Mouse (Mus musculus) naive thymus-derived CD4-positive, alpha-beta T cell, adult 2 months (primary cell): ENCODE results near the gene Psrc1.

ENCODE experiments used
- DNase-seq: peaks from one replicate; pipeline ENCODE4 v3.0.0-alpha.2; 2011; ENCODE audit warnings: low read depth

Gene Psrc1

GRCm38 (mm10) chr3:108383485-108384354, at the start of gene Psrc1:
Psrc1 (plus strand) TSS chr3:108383839.
- DNase-seq: peak; percentile 59

DNA sequence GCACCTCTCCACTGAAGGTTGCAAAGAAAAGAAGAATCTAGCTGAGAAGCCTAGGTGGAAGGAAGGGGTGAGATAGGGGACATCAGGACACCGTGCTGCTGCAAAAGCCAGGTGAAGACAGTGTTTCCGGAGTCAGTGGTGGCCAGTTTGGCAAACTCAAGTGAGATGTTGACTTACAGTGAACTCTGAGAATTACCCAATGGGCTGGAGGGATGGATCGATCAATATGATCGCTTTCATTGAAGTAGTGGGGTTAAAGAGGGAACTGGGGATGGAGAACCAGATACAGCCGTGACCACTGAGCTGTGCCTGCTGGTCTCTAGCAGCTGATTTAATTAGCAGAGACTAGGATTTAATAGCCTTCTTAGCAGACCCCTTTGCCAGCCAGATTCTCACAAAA, 46.8 kb upstream of the Psrc1 start:
- no peak for DNase-seq

DNA sequence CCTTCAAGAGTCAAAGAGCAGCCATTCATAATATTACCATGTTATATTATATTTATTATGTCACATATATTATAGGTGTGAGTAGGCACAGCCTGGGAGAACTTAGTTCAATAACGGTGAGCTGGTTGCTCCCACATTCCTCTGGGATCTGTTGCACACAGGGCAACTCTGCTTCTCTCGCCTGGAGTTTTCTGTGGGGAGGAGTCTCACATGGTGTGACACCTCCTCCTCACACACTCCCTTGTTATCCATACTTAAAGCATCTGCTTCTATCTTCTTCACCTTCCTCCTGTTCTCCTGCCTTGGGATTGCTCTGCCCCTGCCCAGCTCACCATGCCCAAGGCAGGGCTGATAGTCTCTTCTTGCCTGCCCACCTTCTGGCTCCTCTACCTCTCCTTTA, 42.6 kb upstream of the Psrc1 start:
- no peak for DNase-seq

- no peak for DNase-seq
These were observed 41.5 kb upstream of the Psrc1 start for GRCm38 (mm10) chr3:108342185-108342584.

GRCm38 (mm10) chr3:108345855-108346254, 37.8 kb upstream of the Psrc1 start:
- no peak for DNase-seq

- DNase-seq: no peak
These were observed 35.3 kb upstream of the Psrc1 start for GRCm38 (mm10) chr3:108348376-108348775.

DNA sequence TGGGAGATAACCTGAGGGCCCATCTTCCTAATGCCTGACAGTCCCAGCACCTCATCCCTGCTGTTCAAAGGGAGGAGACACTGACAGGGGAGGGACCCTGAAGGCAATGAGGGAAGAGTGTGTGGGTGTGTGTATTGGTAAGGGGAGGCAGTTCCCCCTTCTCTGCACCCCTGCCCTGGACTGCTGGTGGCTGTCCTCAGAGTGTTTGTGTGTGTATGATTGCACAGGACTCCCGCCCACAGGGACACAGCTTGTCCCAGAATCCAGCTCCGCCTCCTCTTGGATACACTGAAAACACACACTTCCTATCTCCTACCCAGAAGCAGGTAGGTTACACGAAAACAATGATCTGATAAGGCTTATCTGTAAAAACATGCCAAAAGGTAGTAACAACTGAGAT, 28.4 kb upstream of the Psrc1 start:
- DNase-seq: no peak

- DNase-seq: no peak
These were observed 26.6 kb upstream of the Psrc1 start for GRCm38 (mm10) chr3:108357051-108357450.

- no peak for DNase-seq
These were observed 25.2 kb upstream of the Psrc1 start for GRCm38 (mm10) chr3:108358445-108358844.

DNA sequence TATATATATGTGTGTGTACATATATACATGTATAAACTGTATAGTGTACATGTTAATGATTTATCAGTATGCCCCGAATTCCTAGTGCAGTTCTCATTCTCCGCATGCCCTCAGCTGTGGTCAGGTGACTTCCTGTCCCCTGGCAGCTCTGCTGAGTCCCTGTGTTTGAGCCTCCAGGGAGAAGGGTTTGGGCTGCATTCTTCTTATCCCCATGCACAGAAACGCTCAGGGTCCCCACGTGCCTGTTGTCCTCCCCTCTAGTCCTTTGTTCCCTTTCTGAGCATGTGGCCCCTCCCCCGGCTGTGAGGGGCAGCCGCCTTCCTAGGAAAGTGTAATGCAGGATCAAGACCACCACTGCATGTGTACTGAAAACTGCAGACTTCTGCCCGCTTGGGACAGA, 22.7 kb upstream of the Psrc1 start:
- no peak for DNase-seq

- no peak for DNase-seq
These were observed 20.0 kb upstream of the Psrc1 start for GRCm38 (mm10) chr3:108363626-108364025.

DNA sequence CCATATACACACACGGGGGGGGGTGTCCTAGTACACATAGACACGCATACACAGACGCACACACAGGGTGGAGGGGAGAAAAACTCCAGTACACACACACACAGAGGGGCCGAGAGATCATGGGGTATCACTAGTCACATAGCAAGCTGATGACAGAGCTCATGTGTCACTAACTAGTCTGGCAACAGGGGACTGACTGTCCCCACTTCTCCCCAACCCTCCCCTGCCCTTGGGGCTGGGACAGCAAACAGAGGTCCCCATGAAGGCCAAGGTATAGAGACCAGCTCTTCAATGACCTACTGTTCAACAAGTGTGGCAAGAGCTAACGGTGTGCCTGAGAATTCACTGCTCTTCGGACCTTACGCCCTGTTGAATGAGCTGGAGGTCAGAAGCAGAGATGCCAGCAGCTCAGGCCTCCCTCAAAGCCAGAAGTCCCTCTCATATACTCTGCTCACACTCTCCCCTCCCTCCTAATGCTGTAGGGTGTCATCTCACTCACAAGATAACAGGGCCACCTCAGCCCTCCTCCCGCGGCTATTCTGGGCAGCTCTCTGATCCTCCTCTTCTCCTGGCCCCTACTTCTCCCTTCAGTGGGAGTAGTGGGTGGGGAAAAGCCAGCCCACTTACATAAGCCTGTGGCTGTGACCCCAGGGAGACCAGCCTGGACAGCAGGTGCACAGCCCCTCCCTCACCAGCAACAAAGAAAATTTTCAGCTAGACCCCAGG, 19.2 kb upstream of the Psrc1 start, which contains the start of gene Mybphl:
Gene Mybphl (plus strand): TSS at position 642 of the 726 bp plus-strand sequence.
- no peak for DNase-seq

DNA sequence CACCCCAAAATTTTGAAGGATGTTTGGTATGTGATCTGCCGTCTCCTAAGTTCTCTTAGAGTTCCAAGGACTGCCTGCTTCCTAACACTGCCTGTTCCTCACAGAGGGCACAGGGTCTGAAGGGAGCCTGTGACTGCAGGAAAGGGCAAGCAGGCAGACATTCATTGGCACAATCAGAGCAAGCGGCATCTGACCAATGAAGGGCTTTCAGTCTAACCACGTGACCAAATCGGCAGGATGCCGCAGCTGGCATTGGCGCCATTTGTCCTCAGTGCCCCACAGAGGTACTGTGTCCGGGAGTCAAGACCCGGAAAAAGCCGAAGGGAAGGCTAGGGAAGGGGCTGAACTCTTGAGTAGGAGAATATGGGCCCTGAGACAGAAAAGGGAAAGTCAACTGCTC, 16.5 kb upstream of the Psrc1 start:
- no peak for DNase-seq

DNA sequence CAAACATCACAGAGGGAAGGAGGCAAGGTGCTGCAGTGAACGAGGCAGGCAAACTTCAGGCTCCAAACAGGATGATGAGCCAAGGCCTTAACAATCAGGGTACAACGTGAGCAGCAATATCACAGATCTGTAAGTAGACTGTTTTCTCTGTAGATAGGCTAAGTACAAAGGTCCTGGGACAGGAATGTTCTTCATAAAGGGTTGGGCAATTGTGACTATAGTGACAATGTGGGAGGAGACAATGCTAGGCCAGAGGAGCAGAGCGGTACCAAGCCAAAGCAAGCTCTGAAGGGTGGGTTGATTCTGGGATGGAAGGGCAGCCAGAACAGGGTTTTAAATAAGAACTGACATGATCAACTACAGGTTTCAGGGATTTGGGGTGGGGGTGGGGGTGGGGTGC, 15.8 kb upstream of the Psrc1 start:
- no peak for DNase-seq

DNA sequence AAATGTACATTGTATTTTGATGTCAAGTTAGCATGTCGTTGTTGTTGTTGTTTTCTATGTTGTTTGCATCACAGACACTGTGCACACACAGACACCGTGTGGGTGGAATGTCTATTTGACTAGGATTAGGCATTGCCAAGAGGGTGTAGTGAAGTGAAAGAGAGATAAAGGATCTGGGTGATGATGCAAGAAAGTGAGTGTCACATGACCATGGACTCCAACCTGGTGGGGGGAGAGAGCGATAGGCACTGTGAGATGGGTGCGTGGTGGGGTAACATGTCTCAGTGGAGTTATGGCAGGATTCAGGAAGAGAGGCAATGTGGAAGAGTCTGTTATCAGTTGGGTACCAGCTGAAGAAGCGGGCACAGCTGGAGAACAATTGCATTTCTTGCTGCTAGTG, 14.9 kb upstream of the Psrc1 start:
- no peak for DNase-seq

GRCm38 (mm10) chr3:108372274-108372673, 11.4 kb upstream of the Psrc1 start:
- DNase-seq: no peak

GRCm38 (mm10) chr3:108372691-108373090, 10.9 kb upstream of the Psrc1 start:
- no peak for DNase-seq

- DNase-seq: no peak
These were observed 4.6 kb upstream of the Psrc1 start for GRCm38 (mm10) chr3:108378875-108379663.

- peak; percentile 25 for DNase-seq
These were observed 2.9 kb upstream of the Psrc1 start for GRCm38 (mm10) chr3:108380695-108381094.

DNA sequence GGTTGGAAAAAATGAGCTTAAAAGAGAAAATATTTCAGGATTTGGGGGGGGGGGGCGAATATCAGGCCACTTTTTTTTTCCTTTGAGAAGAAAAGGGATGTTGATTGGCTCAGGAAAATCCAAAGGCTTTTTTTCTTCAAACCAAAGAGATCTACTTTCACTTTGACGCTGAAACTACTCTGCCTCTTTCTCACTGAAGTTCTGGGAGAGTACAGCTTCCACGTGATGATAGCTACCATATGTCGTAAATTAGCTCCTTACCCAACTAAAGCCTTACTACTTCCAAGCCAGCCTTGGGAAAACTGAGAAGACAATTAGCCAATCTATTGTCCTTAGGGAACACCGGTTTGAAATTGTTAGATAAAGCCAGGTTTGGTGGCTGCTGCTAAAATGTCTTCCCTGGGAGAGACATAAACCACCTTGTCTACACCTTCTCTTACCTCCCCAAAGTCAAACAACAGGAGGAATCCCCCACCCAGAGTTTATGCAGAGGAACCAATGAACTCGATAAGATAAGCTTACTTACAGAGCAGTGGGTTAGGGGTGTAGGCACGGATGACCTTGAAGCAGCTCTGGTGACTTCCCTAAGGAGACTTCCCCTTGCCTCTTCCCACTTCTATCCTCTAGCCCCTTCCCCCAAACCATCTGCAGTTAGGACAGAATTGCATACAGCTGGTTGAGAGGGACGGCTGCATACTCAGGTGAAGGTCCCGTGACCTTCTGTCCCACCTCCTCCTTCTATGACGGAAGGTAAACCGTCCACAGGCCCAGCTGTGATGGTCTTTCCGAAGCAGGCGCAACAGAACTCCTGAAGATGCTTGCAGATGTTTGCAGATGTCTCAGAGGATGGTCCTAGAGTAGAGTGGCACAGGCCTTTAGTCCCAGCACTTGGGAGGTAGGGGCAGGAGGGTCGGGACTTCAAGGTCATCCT, 1.4 kb upstream of the Psrc1 start:
- DNase-seq: peak; percentile 58

DNA sequence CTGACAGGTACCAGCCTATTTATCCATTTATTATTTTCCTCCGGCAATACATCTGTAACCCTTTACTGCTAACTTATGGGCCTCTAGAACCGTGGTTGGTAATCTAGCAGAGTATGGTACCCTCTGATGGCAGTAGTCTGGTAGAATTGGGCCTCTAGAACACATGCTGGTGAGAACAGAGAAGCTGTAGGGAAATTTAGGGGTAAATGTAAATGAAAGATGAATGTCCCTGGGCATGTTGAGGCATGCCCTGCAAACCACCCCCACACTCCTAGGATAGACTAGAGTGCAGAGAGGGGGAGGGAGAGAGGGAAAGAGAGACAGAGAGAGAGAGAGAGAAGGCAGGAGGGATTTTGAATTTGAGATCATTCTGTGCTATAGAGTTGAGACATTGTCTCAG, 786 bp downstream of the Psrc1 start:
- no peak for DNase-seq
